Comparison of ENCODE assay signal across 8 mouse cellular contexts in genomic region chr5:3491084-3491483, GRCm38 (mm10). TPM values are rescaled to one million over a fixed set of nuclear protein-coding genes. Genes with fewer than 3 reads are reported as not detected.
DNase-seq lines count a peak whose midpoint lies in the region; ATAC-seq lines count a peak whose summit lies in the region.

No protein-coding gene starts in this region.

- 22% methylated on average over 9 of the region's 9 CpGs for WGBS in kidney, embryonic 16.5 days
- 89% methylated on average over 9 of the region's 9 CpGs for WGBS in forebrain, embryonic 13.5 days

- intact Hi-C loops in left cerebral cortex, postnatal 14 days (cut with DNase I): no loop called here

- DNase-seq in adrenal gland, postnatal 25 days: peak; percentile 61
- DNase-seq in gastrocnemius, postnatal 4 days (ENCODE audit: low spot score in 2 of 2): peak; percentile 20 to 57
- peak; percentile 78 to 87 for DNase-seq in lung, postnatal 4 days
- DNase-seq in thymus, postnatal 14 days: no peak
- DNase-seq in left cerebral cortex, postnatal 14 days (ENCODE audit: low spot score in 2 of 2): no peak
- no peak for DNase-seq in retina, embryonic 14.5 days (ENCODE audit: low spot score)

- H3K4me3 ChIP-seq in kidney, embryonic 16.5 days (ENCODE audit: low read length): no peak overlapping the region
- H3K4me3 ChIP-seq in forebrain, embryonic 13.5 days: no peak overlapping the region

- H3K36me3 ChIP-seq in kidney, embryonic 16.5 days (ENCODE audit: insufficient read depth, low read length): no peaks in the 10 kb centered on the region
- no peaks in the 10 kb centered on the region for H3K36me3 ChIP-seq in forebrain, embryonic 13.5 days (ENCODE audit: poor library complexity, severe bottlenecking)

- peak; percentile 72 for ATAC-seq in kidney, embryonic 16.5 days (ENCODE audit: low FRiP score, low TSS enrichment)
- no peak for ATAC-seq in forebrain, embryonic 13.5 days

- 0 out of 2 replicates have a peak overlapping the region, but pooled peaks have one; percentile 1 for H3K27ac ChIP-seq in kidney, embryonic 16.5 days (ENCODE audit: low read length)
- no peak overlapping the region for H3K27ac ChIP-seq in forebrain, embryonic 13.5 days

- 0 out of 2 replicates have a peak, but pooled peaks cover 4% of the 10 kb centered on the region for H3K4me1 ChIP-seq in kidney, embryonic 16.5 days (ENCODE audit: insufficient read depth, low read length)
- H3K4me1 ChIP-seq in forebrain, embryonic 13.5 days: peaks cover 4% of the 10 kb centered on the region; the same call in 1 of the 2 replicates

- no peak overlapping the region for H3K9ac ChIP-seq in kidney, embryonic 16.5 days (replicated peaks; ENCODE audit: low read length)
- no peak overlapping the region for H3K9ac ChIP-seq in forebrain, embryonic 13.5 days

- H3K4me2 ChIP-seq in kidney, embryonic 16.5 days (replicated peaks; ENCODE audit: low read depth, low read length): no peak overlapping the region
- H3K4me2 ChIP-seq in forebrain, embryonic 13.5 days: no peak overlapping the region

- H3K9me3 ChIP-seq in kidney, embryonic 16.5 days (ENCODE audit: low read length): no peaks in the 10 kb centered on the region
- no peaks in the 10 kb centered on the region for H3K9me3 ChIP-seq in forebrain, embryonic 13.5 days (replicated peaks)

- H3K27me3 ChIP-seq in kidney, embryonic 16.5 days (ENCODE audit: insufficient read depth, low read length): no peaks in the 10 kb centered on the region
- no peaks in the 10 kb centered on the region for H3K27me3 ChIP-seq in forebrain, embryonic 13.5 days

RNA-seq across cellular contexts. Expression of gene Fam133b, which starts 52.5 kb away (rescaled TPM):
- total RNA-seq in adrenal gland, postnatal 25 days (2021): 32.8 and 35.5 TPM in 2 replicates
- total RNA-seq in gastrocnemius, postnatal 4 days (2021): 10 to 100 TPM; 26.9 to 33.7 TPM
- polyA plus RNA-seq in kidney, embryonic 16.5 days (2015; fragmentation: Nextera tagmentation; extraction: Ambion mirVana): 25.2 and 29.3 TPM in 2 replicates
- polyA plus RNA-seq in forebrain, embryonic 13.5 days (2015; fragmentation: Nextera tagmentation; extraction: Ambion mirVana): 39.0 and 40.6 TPM in 2 replicates
- 10 to 100 TPM; 37.8 to 41.9 TPM for total RNA-seq in left cerebral cortex, postnatal 14 days (2021)

Comparison
In these comparisons a context has a peak if more than half of its experiments do, and no peak if none do; other contexts are left out.
1. DNase-seq: peak in adrenal gland, postnatal 25 days (single experiment), gastrocnemius, postnatal 4 days (2 of 2) and lung, postnatal 4 days (2 of 2); none in thymus, postnatal 14 days (single experiment), left cerebral cortex, postnatal 14 days (0 of 2) and retina, embryonic 14.5 days (single experiment).